Mouse (Mus musculus): Measurements from ENCODE around the gene Lrp10.

Gene Lrp10

DNA sequence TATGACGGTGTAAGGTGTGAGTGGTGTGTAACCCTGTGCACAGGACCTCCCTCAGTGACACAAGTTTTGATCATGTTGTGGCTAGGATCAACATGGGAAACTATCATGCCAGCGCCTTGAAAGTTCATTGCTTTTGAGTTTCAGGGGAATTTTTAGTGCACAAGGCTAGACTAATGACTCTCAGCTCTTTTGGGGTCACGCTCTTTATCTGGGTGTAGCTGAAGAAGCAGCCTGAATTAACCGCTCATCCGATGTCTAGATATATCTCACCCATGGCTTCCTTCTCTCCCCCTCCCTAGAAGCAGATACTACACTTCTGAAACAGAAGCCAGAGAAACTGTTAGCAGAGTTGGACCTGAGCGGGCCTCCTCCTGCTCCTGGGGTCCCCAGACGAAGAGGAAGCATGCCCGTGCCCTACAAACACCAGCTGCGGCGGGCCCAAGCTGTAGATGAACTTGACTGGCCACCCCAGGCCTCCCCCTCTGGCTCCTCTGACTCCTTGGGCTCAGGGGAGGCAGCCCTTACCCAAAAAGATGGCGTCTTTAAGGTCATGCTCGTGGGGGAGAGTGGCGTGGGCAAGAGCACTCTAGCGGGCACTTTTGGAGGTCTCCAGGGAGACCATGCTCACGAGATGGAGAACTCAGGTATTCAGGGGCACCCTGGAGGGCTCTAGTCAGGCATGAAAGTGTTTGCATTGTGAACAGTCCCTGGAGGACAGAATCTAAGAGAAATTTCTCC, 13.4 kb downstream of the Lrp10 start:
- no peak for DNase-seq

- DNase-seq: peak; percentile 56 to 74
Observed at GRCm38 (mm10) chr14:54479451-54479920, 15.5 kb downstream of the Lrp10 start.

GRCm38 (mm10) chr14:54480673-54481072, 16.7 kb downstream of the Lrp10 start:
- no peak for DNase-seq

GRCm38 (mm10) chr14:54481402-54481801, 17.5 kb downstream of the Lrp10 start:
- no peak for DNase-seq

DNA sequence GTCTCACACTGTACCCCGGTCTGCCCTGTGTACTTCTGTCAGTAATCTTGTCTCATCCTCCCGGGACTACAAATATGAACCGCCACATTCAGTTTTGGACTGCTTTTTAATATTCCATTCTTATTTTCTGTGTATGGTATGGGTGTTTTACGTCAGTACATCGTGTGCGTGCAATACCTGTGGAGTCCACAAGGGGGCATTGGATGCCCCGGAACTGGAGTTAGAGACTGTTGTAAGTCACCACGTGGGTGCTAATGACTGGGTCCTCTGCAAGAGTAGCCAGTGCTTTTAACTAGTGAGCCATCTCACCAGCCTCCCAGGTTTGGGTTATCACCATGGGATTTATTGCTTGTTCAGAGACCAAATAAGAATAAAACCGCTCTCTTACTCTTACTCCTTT, 18.6 kb downstream of the Lrp10 start:
- peak in 1 of 2 experiments; percentile 38 for DNase-seq

GRCm38 (mm10) chr14:54485899-54486298, 22.0 kb downstream of the Lrp10 start:
- DNase-seq: no peak

GRCm38 (mm10) chr14:54487732-54488131, 23.8 kb downstream of the Lrp10 start:
- no peak for DNase-seq

DNA sequence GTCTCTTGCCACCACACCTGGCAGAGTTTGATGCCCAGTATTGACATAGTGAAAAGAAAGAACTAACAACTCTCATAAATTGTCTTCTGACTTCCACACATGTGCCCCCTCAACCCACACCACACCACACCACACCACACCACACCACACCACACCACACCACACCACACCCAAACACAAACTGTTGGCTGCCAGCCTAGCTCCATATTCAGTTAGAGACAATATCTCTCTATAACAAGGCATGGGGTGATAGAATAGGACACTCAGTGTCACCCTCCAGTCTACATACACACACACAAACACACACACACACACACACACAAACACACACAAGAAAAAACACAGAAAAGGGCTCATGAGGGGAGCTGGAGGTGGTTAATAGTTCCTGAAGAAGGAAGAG, 24.4 kb downstream of the Lrp10 start:
- no peak for DNase-seq

- DNase-seq: peak; percentile 30 to 34
Observed at GRCm38 (mm10) chr14:54492345-54493131, 28.6 kb downstream of the Lrp10 start.

DNA sequence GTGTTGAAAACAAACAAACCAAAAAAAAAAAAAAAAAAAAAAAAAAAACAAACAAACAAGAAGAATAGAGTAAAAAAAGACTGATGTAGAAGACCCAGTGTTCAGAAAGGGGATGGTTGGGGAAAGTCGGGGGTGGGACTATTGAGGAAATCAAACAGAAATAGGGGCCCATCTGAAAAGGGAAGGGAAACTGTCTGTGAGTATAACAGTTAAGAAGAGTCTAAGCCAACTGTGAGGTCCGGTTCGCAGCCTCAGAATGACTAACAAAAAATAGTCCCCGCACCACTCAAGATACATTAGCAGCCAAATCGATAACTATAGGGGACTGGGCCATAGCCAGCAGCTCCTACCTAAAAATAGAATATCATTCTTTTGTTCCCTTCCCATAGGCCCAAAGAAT, 29.3 kb downstream of the Lrp10 start:
- no peak for DNase-seq

DNA sequence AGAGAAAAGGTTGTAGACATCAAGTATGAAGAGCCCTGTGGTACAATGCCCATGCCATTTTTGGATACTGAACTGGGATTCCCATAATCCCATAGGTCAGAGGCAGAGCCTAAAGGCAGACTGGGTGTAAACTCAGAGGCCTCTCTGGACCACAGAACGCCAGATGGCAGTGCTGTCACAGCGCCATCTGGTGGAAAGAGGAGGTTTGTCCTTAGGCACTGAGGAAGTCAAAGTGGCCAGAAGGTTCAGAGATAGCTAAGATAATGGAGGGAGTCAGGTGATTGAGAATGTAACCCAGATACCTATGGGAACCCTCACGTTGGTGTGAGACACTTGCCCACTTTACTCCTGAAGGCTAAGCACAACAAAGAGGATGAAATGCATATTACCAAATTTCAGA, 30.3 kb downstream of the Lrp10 start:
- peak; percentile 67 to 72 for DNase-seq

GRCm38 (mm10) chr14:54496706-54497105, 32.8 kb downstream of the Lrp10 start:
- DNase-seq: no peak

GRCm38 (mm10) chr14:54499330-54499729, 35.4 kb downstream of the Lrp10 start:
- no peak for DNase-seq

- DNase-seq: no peak
Observed at GRCm38 (mm10) chr14:54501365-54501764, 37.4 kb downstream of the Lrp10 start.

GRCm38 (mm10) chr14:54503092-54503491, 39.2 kb downstream of the Lrp10 start:
- DNase-seq: no peak

- no peak for DNase-seq
Observed at GRCm38 (mm10) chr14:54509774-54510173, 45.8 kb downstream of the Lrp10 start.

- DNase-seq: no peak
Observed at GRCm38 (mm10) chr14:54516710-54517310, 52.9 kb downstream of the Lrp10 start.

All from lung, adult 18-20 months (tissue).